In the genomic region with DNA sequence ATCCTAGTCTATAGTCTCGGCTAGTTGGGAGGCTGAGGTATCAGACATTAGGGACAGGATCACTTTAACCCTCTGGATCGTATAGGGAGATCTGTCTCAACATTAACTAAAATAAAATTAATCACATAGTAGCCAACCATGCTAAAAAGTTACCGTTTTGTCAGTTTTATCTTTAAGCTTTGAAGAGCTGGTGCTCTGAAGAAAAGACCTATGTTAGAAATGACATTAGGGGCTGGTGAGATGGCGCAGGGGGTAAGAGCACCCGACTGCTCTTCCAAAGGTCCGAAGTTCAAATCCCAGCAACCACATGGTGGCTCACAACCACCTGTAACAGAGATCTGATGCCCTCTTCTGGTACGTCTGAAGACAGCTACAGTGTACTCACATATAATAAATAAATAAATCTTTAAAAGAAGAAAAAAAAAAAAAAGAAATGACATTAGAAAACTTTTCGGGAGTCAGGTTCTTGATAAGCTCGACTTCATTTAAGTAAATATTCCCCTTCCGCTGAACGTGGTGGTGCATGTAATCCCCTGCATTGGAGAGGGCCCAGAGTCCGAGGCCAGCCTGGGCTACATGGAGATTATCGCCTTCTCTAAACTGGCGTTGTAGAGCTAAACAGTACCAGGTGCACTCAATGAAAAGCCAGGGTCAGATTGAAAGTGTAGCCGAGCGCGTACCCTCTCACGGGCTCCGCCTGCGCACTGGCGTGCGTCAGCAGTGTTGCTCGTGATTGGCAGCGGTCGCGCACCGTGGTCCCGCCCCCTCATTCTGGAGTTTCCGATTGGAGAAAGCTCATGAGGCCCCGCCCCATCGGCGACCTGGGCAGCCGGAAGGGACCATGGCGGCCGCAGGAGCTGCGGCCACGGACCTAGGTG, we compare ENCODE assay signal across 8 mouse cellular contexts. TPM values are rescaled to one million over a fixed set of nuclear protein-coding genes. Genes with fewer than 3 reads are reported as not detected.
DNase-seq lines count a peak whose midpoint lies in the region; ATAC-seq and TF ChIP-seq lines count a peak whose summit lies in the region.

Gene Pigs (plus strand): TSS at position 782 of the 878 bp plus-strand sequence.

- H3K36me3 ChIP-seq in ES-E14 (ENCODE audit: control insufficient read depth, insufficient read depth, low read length, poor library complexity, severe bottlenecking), result peaks cover 9% of the 10 kb centered on the region; the same call in 1 of the 2 replicates
- no peaks in the 10 kb centered on the region for H3K36me3 ChIP-seq in forebrain, embryonic 16.5 days (ENCODE audit: control insufficient read depth, insufficient read depth)
- 0 out of 2 replicates have a peak, but pooled peaks cover 2% of the 10 kb centered on the region for H3K36me3 ChIP-seq in lung, embryonic 14.5 days (ENCODE audit: insufficient read depth)
- H3K36me3 ChIP-seq in thymus, adult 2 months (ENCODE audit: control insufficient read depth, insufficient read depth, low read length), result no peaks in the 10 kb centered on the region

- in situ Hi-C loops in ES-E14 (cut with MboI; ENCODE audit: low sequenced_read_pairs in 2 of 2, unreplicated experiment in 2 of 2), result no loop called here

- intact Hi-C loops in heart, postnatal 36 days (cut with DNase I), result loop anchor here (5.0 kb wide), 1 partner anchor 66 kb away; the partner anchor contains the start of gene 2610507B11Rik

- peak within 1 kb of the TSS; percentile 75 for H3K9ac ChIP-seq in ES-E14 (ENCODE audit: insufficient read depth, low read depth, low read length, poor library complexity, severe bottlenecking)
- peak within 1 kb of the TSS; percentile 87 for H3K9ac ChIP-seq in forebrain, embryonic 16.5 days (replicated peaks; ENCODE audit: low read depth, low read length)
- peak within 1 kb of the TSS; percentile 84 for H3K9ac ChIP-seq in lung, embryonic 14.5 days

- 12% methylated on average over 37 of the region's 37 CpGs for WGBS in forebrain, embryonic 16.5 days
- 9% methylated on average over 37 of the region's 37 CpGs for WGBS in lung, embryonic 14.5 days
- WGBS in olfactory bulb, adult 2 months, result 10% methylated on average over 37 of the region's 37 CpGs
- WGBS in thymus, adult 2 months, result 12% methylated on average over 37 of the region's 37 CpGs

- no peaks in the 10 kb centered on the region for H3K9me3 ChIP-seq in ES-E14 (ENCODE audit: control insufficient read depth, insufficient read depth, low read depth, low read length)
- no peaks in the 10 kb centered on the region for H3K9me3 ChIP-seq in forebrain, embryonic 16.5 days (ENCODE audit: control insufficient read depth, low read length)
- H3K9me3 ChIP-seq in lung, embryonic 14.5 days (ENCODE audit: low read depth, low read length), result no peaks in the 10 kb centered on the region

- DNase-seq in ES-E14 (ENCODE audit: low read depth, low spot score), result peak; percentile 95
- DNase-seq in cerebellum, adult 11-12 months, result peak; percentile 96
- DNase-seq in heart, postnatal 36 days, result peak; percentile 95 to 96
- DNase-seq in layer of hippocampus, adult 2 months (ENCODE audit: low spot score in 2 of 2), result peak; percentile 95 to 97
- peak; percentile 99 for DNase-seq in lung, embryonic 14.5 days
- peak; percentile 96 for DNase-seq in thymus, adult 2 months

- H3K27ac ChIP-seq in ES-E14 (ENCODE audit: insufficient read depth, low read depth, low read length, poor library complexity, severe bottlenecking), result no peak within 1 kb of the TSS
- peak within 1 kb of the TSS; percentile 53 for H3K27ac ChIP-seq in forebrain, embryonic 16.5 days (ENCODE audit: low read length)
- H3K27ac ChIP-seq in layer of hippocampus, adult 2 months, result peak within 1 kb of the TSS; percentile 93
- no peak within 1 kb of the TSS for H3K27ac ChIP-seq in lung, embryonic 14.5 days (ENCODE audit: low read depth)
- H3K27ac ChIP-seq in olfactory bulb, adult 2 months (ENCODE audit: insufficient read depth, low read depth, low read length), result no peak within 1 kb of the TSS
- peak within 1 kb of the TSS; percentile 37; the same call in 1 of the 2 replicates for H3K27ac ChIP-seq in thymus, adult 2 months (ENCODE audit: control insufficient read depth, insufficient read depth, low read length)

- peak; percentile 53 for TF ChIP-seq CTCF in layer of hippocampus, adult 2 months (conservative IDR thresholded peaks at IDR 0.05)
- 0 out of 2 replicates have a peak, but pooled peaks have one; percentile 3 for TF ChIP-seq CTCF in lung, embryonic 14.5 days (IDR thresholded peaks at IDR 0.05; ENCODE audit: low read depth)
- no peak for TF ChIP-seq CTCF in olfactory bulb, adult 2 months (IDR thresholded peaks at IDR 0.05; ENCODE audit: insufficient read depth, low read depth, low read length)
- TF ChIP-seq CTCF in thymus, adult 2 months (IDR thresholded peaks at IDR 0.05; ENCODE audit: borderline replicate concordance, control insufficient read depth, extremely low read depth, insufficient read depth, low read length, poor library complexity), result peak; percentile 57; the same call in 1 of the 2 replicates

- peaks cover 0 to 2% of the 10 kb centered on the region in 2 experiments; a peak in 2 of 4 replicates for H3K4me1 ChIP-seq in ES-E14 (ENCODE audit: control insufficient read depth in 2 of 2, insufficient read depth in 2 of 2, low read length in 2 of 2, poor library complexity in 1 of 2)
- H3K4me1 ChIP-seq in forebrain, embryonic 16.5 days (replicated peaks; ENCODE audit: control insufficient read depth, insufficient read depth, low read length), result peaks cover 22% of the 10 kb centered on the region
- no peaks in the 10 kb centered on the region for H3K4me1 ChIP-seq in lung, embryonic 14.5 days (ENCODE audit: insufficient read depth)
- peaks cover 10% of the 10 kb centered on the region for H3K4me1 ChIP-seq in olfactory bulb, adult 2 months (ENCODE audit: control insufficient read depth, insufficient read depth, low read length)
- H3K4me1 ChIP-seq in thymus, adult 2 months (replicated peaks; ENCODE audit: control insufficient read depth, insufficient read depth, low read length), result peaks cover 7% of the 10 kb centered on the region

- peak; percentile 97 for ATAC-seq in forebrain, embryonic 16.5 days
- ATAC-seq in lung, embryonic 14.5 days (ENCODE audit: insufficient read depth), result peak; percentile 95

- H3K4me3 ChIP-seq in ES-E14 (ENCODE audit: insufficient read depth in 1 of 2, low read depth in 1 of 2, low read length in 2 of 2, poor library complexity in 1 of 2, severe bottlenecking in 1 of 2), result peak within 1 kb of the TSS; percentile 72 to 97
- peak within 1 kb of the TSS; percentile 82 for H3K4me3 ChIP-seq in forebrain, embryonic 16.5 days (replicated peaks; ENCODE audit: low read length)
- peak within 1 kb of the TSS; percentile 96 for H3K4me3 ChIP-seq in layer of hippocampus, adult 2 months
- peak within 1 kb of the TSS; percentile 87 for H3K4me3 ChIP-seq in lung, embryonic 14.5 days (ENCODE audit: low read depth, low read length)
- H3K4me3 ChIP-seq in olfactory bulb, adult 2 months (ENCODE audit: insufficient read depth, low read depth, low read length), result peak within 1 kb of the TSS; percentile 86
- H3K4me3 ChIP-seq in thymus, adult 2 months (ENCODE audit: control insufficient read depth, insufficient read depth, low read length), result peak within 1 kb of the TSS; percentile 84

- H3K27me3 ChIP-seq in forebrain, embryonic 16.5 days (replicated peaks; ENCODE audit: control insufficient read depth, insufficient read depth, low read length), result no peaks in the 10 kb centered on the region
- no peaks in the 10 kb centered on the region for H3K27me3 ChIP-seq in lung, embryonic 14.5 days (ENCODE audit: insufficient read depth, low read length)
- H3K27me3 ChIP-seq in thymus, adult 2 months (ENCODE audit: control insufficient read depth, insufficient read depth, low read length), result no peaks in the 10 kb centered on the region

- H3K4me2 ChIP-seq in forebrain, embryonic 16.5 days (ENCODE audit: low read length), result peak within 1 kb of the TSS; percentile 79
- peak within 1 kb of the TSS; percentile 82 for H3K4me2 ChIP-seq in lung, embryonic 14.5 days

- TF ChIP-seq POLR2A in olfactory bulb, adult 2 months (IDR thresholded peaks at IDR 0.05; ENCODE audit: insufficient read depth, low read depth, low read length), result peak; percentile 64; the same call in 1 of the 2 replicates
- TF ChIP-seq POLR2A in thymus, adult 2 months (IDR thresholded peaks at IDR 0.05; ENCODE audit: control insufficient read depth, extremely low read depth, insufficient read depth, low read length, poor library complexity), result peak; percentile 77

TF ChIP-seq in ES-E14, 5 proteins besides CTCF, POLR2A, EP300 and RAD21:
- no peak for TF ChIP-seq HCFC1 (IDR thresholded peaks at IDR 0.05; ENCODE audit: borderline replicate concordance, insufficient read depth, low read length)
- TF ChIP-seq CHD2 (IDR thresholded peaks at IDR 0.05; ENCODE audit: low read depth, low read length), result peak; percentile 57; the same call in 1 of the 2 replicates
- TF ChIP-seq ZC3H11A (IDR thresholded peaks at IDR 0.05; ENCODE audit: borderline replicate concordance, low read depth, low read length), result no peak
- 0 out of 2 replicates have a peak, but pooled peaks have one; percentile 9 for TF ChIP-seq ZNF384 (IDR thresholded peaks at IDR 0.05; ENCODE audit: low read depth, low read length)

RNA-seq across cellular contexts. Expression of gene Pigs, which starts in this region (rescaled TPM):
- total RNA-seq in ES-E14 (2012; rRNA removed), result 45.7 and 78.9 TPM in 2 replicates
- 61.1 and 61.4 TPM in 2 replicates for polyA plus RNA-seq in forebrain, embryonic 16.5 days (2015; fragmentation: Nextera tagmentation; extraction: Ambion mirVana)
- total RNA-seq in heart, postnatal 36 days (2021), result 10 to 100 TPM; 22.7 to 24.1 TPM
- total RNA-seq in layer of hippocampus, adult 2 months (2021), result 10 to 100 TPM; 58.2 to 59.9 TPM
- polyA plus RNA-seq in lung, embryonic 14.5 days (2014; fragmentation: Nextera tagmentation; extraction: Ambion mirVana), result 69.9 and 76.0 TPM in 2 replicates
- not detected in 2 replicates for polyA plus RNA-seq in olfactory bulb, adult 2 months (2012; ENCODE audit: insufficient read depth, insufficient read length, low replicate concordance, missing spikeins)
- polyA plus RNA-seq in thymus, adult 2 months (2012; rRNA removed), result 88.3 and 95.0 TPM in 2 replicates

Comparison
In these comparisons a context has a peak if more than half of its experiments do, and no peak if none do; other contexts are left out.
1. RNA of gene Pigs (polyA plus RNA-seq): 88.3 to 95.0 TPM in thymus, adult 2 months, 69.9 to 76.0 TPM in lung, embryonic 14.5 days and 61.1 to 61.4 TPM in forebrain, embryonic 16.5 days; not detected in olfactory bulb, adult 2 months; every median in the first group is over 10 times any median in the second.
2. H3K27ac ChIP-seq: peak in forebrain, embryonic 16.5 days (single experiment), layer of hippocampus, adult 2 months (single experiment) and thymus, adult 2 months (single experiment); none in ES-E14 (single experiment), lung, embryonic 14.5 days (single experiment) and olfactory bulb, adult 2 months (single experiment).
3. Peak in every context shown above with its lines, with median percentiles within 50 percentile points of each other: DNase-seq, H3K4me3 ChIP-seq and H3K9ac ChIP-seq.